Mouse (Mus musculus) intestine, postnatal 0 days (tissue): ENCODE data around the gene Rbp7. TPM values are rescaled to one million over a fixed set of nuclear protein-coding genes. Genes with fewer than 3 reads are reported as not detected.
A peak's percentile ranks its signal among the peaks of the same experiment; 100 is the strongest.

ENCODE experiments used
- ATAC-seq: fragments of 200-750 bp; cut with Nextera tagmentation; 2 replicates; pipeline ENCODE4 v1.8.0; 2017; ENCODE audit warnings: mild to moderate bottlenecking, moderate TSS enrichment, moderate library complexity
- H3K27ac ChIP-seq: fragments of 300-500 bp; sonication (generic); 2 replicates; pipeline ENCODE4 v1.5.1; 2014; ENCODE audit warnings: mild to moderate bottlenecking, low read depth, low read length, moderate library complexity
- H3K27me3 ChIP-seq: fragments of 300-500 bp; sonication (generic); replicated peaks from 2 replicates; pipeline ENCODE4 v1.6.1; 2014; ENCODE audit warnings: low read length, mixed read lengths; ENCODE audit not compliant: control insufficient read depth, insufficient read depth
- H3K36me3 ChIP-seq: fragments of 300-500 bp; sonication (generic); 2 replicates; pipeline ENCODE4 v1.6.1; 2014; ENCODE audit warnings: mild to moderate bottlenecking, moderate library complexity; ENCODE audit not compliant: control insufficient read depth, insufficient read depth
- H3K4me1 ChIP-seq: fragments of 300-500 bp; sonication (generic); replicated peaks from 2 replicates; pipeline ENCODE4 v1.6.1; 2014; ENCODE audit warnings: antibody characterized with exemption, low read length, mixed read lengths; ENCODE audit not compliant: control insufficient read depth, insufficient read depth
- H3K4me2 ChIP-seq: fragments of 300-500 bp; sonication (generic); replicated peaks from 2 replicates; pipeline ENCODE4 v1.6.1; 2014; ENCODE audit warnings: low read depth, mild to moderate bottlenecking, moderate library complexity
- H3K4me3 ChIP-seq: fragments of 300-500 bp; sonication (generic); 2 replicates; pipeline ENCODE4 v1.5.1; 2014; ENCODE audit warnings: low read depth, low read length
- H3K9ac ChIP-seq: fragments of 300-500 bp; sonication (generic); 2 replicates; pipeline ENCODE4 v1.6.1; 2014; ENCODE audit warnings: mild to moderate bottlenecking, low read depth, low read length
- H3K9me3 ChIP-seq: fragments of 300-500 bp; sonication (generic); 2 replicates; pipeline ENCODE4 v1.6.1; 2016; ENCODE audit warnings: mixed run types; ENCODE audit not compliant: control insufficient read depth
- CTCF ChIP-seq: sonication (generic); IDR thresholded peaks from 2 replicates; pipeline ENCODE4 v1.5.1; 2016; ENCODE audit warnings: low read depth, mild to moderate bottlenecking, control low read depth, antibody characterized with exemption, moderate library complexity
- WGBS: fragments of 180-500 bp; shearing (Covaris S2); extraction: QIAGEN DNeasy Blood & Tissue Kit; methylation state at CpG from one replicate; pipeline ENCODE4 v1.1.7; 2014; 5-methylcytosine and 5-hydroxymethylcytosine counted together
- polyA plus RNA-seq: library from polyadenylated mRNA; unstranded; fragments of >200 nt; fragmentation: Nextera tagmentation; extraction: Ambion mirVana; gene quantifications from 2 replicates; pipeline ENCODE4 v1.2.1, GENCODE M21; 2015

The Rbp7 gene
- polyA plus RNA-seq, 1 experiment from 2014 or later, result 4.0 TPM

DNA sequence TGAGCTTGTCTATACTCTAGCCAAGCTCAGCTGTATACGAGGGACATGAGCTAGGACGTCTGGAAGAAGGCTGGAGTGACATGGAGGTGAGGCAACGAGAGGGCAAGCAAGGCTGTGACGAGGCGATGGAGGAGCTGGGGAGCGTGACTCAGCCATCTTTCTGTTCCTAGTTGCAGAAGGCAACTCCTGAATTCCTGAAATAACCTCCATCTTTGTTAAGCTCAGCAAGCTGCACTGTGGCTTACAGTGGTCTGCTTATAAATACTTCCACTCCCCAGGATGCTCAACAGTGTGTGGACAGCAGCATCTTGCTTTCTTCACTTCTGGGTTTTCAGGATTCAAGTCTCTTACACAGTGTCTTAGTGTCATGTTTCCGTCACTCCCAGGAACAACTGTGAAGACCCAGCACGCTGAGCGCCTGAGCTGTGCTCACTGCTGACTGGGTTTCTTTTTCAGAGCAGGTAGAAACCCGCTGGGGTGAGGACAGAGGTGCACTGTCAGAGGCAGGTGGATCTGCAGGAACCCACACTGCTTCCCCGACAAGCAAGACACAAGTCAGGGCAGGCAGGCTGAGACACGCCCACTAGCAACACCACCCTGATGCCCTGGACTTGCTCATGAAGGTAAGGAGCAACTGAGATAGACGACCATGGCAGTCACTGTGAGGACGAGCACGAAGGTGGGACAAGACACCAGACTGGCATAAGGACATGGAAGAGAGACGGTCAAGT lies 48.9 kb downstream of the Rbp7 start:
- H3K27me3 ChIP-seq, result no peaks in the 10 kb centered on the region
- no peak for TF ChIP-seq CTCF
- H3K9me3 ChIP-seq, result no peaks in the 10 kb centered on the region
- H3K4me1 ChIP-seq, result peaks cover 6% of the 10 kb centered on the region
- 74% methylated on average over 16 of the region's 16 CpGs for WGBS
- H3K4me3 ChIP-seq, result no peak overlapping the region
- H3K27ac ChIP-seq, result peak overlapping the region; percentile 41; the same call in 1 of the 2 replicates
- 0 out of 2 replicates have a peak, but pooled peaks cover 11% of the 10 kb centered on the region for H3K36me3 ChIP-seq
- ATAC-seq, result no peak
- no peak overlapping the region for H3K4me2 ChIP-seq
- no peak overlapping the region for H3K9ac ChIP-seq

DNA sequence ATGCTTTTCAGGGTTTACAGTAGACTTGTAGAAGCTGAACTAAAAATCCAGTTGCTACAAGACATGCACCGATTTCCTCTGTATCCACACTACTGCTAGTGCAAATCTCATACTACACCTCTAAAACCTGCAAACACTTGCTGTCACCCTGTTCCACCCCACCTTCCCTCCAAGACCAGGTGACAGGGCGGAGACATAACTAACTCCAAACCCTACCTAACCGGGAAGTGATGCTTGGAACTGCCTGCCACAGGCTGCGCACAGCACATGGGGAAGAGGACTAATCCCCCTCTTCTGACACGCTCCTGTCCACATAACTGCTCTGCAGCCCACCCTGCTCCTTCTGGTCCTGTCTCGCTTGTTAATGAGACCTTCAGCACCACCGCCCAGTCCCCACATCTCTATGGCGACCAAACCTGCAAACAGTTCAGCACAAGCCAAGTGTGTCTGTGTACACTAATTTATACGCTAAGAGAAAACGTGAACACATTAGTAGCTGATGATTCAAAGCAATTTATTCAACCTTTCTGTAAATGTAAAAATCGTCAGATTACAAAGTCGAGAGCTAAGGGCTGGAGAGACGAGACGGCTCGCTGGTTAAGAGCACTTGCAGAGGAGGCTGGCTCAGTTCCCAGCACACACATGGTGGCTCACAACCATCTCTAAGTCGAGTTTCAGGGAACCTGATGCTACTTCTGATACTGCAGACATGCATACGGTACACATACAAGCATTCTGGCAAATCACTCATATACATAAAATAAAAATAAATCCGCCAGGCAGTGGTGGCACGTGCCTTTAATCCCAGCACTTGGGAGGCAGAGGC lies 49.9 kb downstream of the Rbp7 start:
- 51% methylated on average over 19 of the region's 19 CpGs for WGBS
- no peak for TF ChIP-seq CTCF
- Histone ChIP-seq H3K27me3 (no peaks in the 10 kb centered on the region), H3K9me3 (no peaks in the 10 kb centered on the region), H3K4me3 (no peak overlapping the region), H3K4me1 (peaks cover 6% of the 10 kb centered on the region), H3K4me2 (no peak overlapping the region), H3K36me3 (0 out of 2 replicates have a peak, but pooled peaks cover 7% of the 10 kb centered on the region), H3K9ac (0 out of 2 replicates have a peak overlapping the region, but pooled peaks have one; percentile 4), H3K27ac (peak overlapping the region; percentile 67; the same call in 1 of the 2 replicates)
- ATAC-seq, result no peak

- peak overlapping the region; percentile 67; the same call in 1 of the 2 replicates for H3K27ac ChIP-seq
- 23% methylated on average over 6 of the region's 6 CpGs for WGBS
- H3K4me2 ChIP-seq, result 0 out of 2 replicates have a peak overlapping the region, but pooled peaks have one; percentile 9
- TF ChIP-seq CTCF, result no peak
- no peak overlapping the region for H3K4me3 ChIP-seq
- no peaks in the 10 kb centered on the region for H3K27me3 ChIP-seq
- H3K9ac ChIP-seq, result no peak overlapping the region
- peaks cover 7% of the 10 kb centered on the region for H3K4me1 ChIP-seq
- no peaks in the 10 kb centered on the region for H3K9me3 ChIP-seq
- no peak for ATAC-seq
- H3K36me3 ChIP-seq, result peaks cover 13% of the 10 kb centered on the region; the same call in 1 of the 2 replicates
Measured at GRCm38 (mm10) chr4:149403037-149403436, 51.7 kb downstream of the Rbp7 start.

DNA sequence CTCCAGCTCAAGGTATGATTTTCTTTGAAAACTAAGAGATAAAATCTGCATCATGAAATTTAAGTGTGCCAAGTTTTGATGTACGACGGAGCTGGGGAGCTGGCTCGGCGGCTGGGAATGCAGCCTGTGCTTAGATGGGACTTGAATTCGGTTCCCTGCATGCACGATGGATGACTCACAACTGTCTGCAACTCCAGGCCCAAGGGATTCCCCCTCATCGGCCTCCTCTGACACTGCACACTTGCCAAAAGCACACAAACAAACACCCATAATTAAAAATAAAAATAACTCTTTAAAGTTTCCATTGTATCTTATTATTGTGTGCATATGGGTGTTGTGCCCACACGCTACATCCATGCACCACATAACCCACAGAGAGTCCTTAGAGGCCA lies 53.2 kb downstream of the Rbp7 start:
- no peak overlapping the region for H3K9ac ChIP-seq
- H3K9me3 ChIP-seq, result no peaks in the 10 kb centered on the region
- no peak for TF ChIP-seq CTCF
- ATAC-seq, result no peak
- peak overlapping the region; percentile 71 for H3K27ac ChIP-seq
- no peak overlapping the region for H3K4me3 ChIP-seq
- no peak overlapping the region for H3K4me2 ChIP-seq
- no peaks in the 10 kb centered on the region for H3K27me3 ChIP-seq
- H3K4me1 ChIP-seq, result peaks cover 9% of the 10 kb centered on the region
- peaks cover 18% of the 10 kb centered on the region; the same call in 1 of the 2 replicates for H3K36me3 ChIP-seq
- 44% methylated on average over 8 of the region's 8 CpGs for WGBS

DNA sequence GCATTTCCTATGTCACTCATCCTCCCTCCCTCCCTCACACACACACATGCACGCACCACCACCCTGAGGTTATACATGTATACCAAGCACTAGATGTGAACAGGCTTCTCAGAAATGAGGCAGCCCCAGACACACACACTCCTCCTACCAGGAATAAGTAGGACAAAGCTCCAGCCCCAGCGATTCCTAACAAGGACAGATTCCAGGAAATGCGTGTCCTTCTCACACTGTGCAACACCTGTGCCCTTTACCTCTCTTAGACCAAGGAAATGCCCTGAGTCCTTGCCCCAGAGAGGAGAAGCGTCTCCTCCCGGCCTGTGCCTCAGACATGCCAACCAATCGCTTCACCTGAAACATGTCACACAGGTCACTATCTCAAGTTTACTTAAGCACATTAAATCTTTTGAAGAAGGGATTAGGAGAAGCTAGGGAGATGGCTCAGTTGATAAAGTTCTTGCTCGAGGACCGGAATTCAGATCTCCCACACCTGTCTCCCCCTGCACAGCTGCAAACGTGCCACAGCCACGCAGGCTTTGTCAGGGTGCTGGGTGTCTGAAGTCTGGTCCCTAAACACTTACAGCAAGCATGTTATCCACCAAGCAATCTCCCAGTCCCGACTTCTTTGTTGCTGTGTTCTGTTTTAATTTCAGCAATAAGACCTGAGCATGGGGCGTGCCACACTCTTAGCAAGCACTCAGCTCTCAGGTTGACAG lies 53.7 kb downstream of the Rbp7 start:
- no peaks in the 10 kb centered on the region for H3K9me3 ChIP-seq
- 42% methylated on average over 12 of the region's 12 CpGs for WGBS
- H3K27ac ChIP-seq, result peak overlapping the region; percentile 71
- H3K36me3 ChIP-seq, result peaks cover 17% of the 10 kb centered on the region; the same call in 1 of the 2 replicates
- TF ChIP-seq CTCF, result no peak
- H3K4me2 ChIP-seq, result no peak overlapping the region
- H3K9ac ChIP-seq, result no peak overlapping the region
- H3K4me3 ChIP-seq, result no peak overlapping the region
- no peaks in the 10 kb centered on the region for H3K27me3 ChIP-seq
- peak; percentile 28 for ATAC-seq
- H3K4me1 ChIP-seq, result peaks cover 9% of the 10 kb centered on the region

Other genes starting within 250 kb of the Rbp7 start
- gene Kif1b, start 147.3 kb downstream of the Rbp7 start, polyA plus RNA-seq, result 15.2 and 18.1 TPM in 2 replicates
- gene Ube4b, start 28.2 kb downstream of the Rbp7 start, polyA plus RNA-seq, result 47.2 and 47.6 TPM in 2 replicates
- gene Tmem274, start 22.4 kb upstream of the Rbp7 start, polyA plus RNA-seq, result not detected in 2 replicates
- 10.8 and 11.0 TPM in 2 replicates for gene Nmnat1, start 30.2 kb upstream of the Rbp7 start, polyA plus RNA-seq
- 31.7 and 31.9 TPM in 2 replicates for gene Lzic, start 30.3 kb upstream of the Rbp7 start, polyA plus RNA-seq
- gene Ctnnbip1, start 63.3 kb upstream of the Rbp7 start, polyA plus RNA-seq, result 52.8 and 53.5 TPM in 2 replicates
- 34.3 and 34.7 TPM in 2 replicates for gene Clstn1, start 131.5 kb upstream of the Rbp7 start, polyA plus RNA-seq
- gene Pik3cd, start 247.6 kb upstream of the Rbp7 start, polyA plus RNA-seq, result 2.5 TPM in 2 replicates